Mouse (Mus musculus): ENCODE results near the gene Mrnip.
"Not testable (repeated sequence)": the region's sequence is repeated elsewhere in the genome, so short reads cannot be mapped to it uniquely, and the experiment has no call there.

Gene Mrnip

DNA sequence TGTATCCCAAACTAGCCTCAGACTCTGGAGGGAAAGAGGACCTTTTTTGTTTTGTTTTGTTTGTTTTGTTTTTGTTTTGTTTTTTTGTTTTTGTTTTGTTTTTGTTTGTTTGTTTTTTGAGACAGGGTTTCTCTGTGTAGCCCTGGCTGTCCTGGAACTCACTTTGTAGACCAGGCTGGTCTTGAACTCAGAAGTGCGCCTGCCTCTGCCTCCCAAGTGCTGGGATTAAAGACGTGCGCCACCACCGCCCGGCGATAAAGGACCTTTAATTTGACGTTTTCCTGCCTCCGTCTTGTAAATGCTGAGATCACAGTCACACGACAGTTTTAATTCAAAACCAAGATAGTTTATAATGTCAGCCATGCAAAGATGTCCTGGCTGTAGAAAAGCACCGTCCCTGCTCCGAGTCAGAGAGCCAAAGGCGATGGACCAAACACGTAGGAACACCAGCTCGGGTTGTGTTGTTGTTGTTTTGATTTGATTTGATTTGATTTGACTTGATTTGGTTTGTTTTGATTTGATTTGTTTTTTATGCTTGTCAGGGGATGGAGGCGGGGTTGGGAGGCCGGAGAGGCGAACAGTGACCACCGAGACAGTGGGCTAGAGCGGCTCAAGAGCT is at the start of gene Mrnip:
TSS of gene Mrnip (plus strand) at position 334 of the 619 bp plus-strand sequence.
- DNase-seq (ENCODE audit: low spot score in 2 of 2): not testable (repeated sequence)

DNA sequence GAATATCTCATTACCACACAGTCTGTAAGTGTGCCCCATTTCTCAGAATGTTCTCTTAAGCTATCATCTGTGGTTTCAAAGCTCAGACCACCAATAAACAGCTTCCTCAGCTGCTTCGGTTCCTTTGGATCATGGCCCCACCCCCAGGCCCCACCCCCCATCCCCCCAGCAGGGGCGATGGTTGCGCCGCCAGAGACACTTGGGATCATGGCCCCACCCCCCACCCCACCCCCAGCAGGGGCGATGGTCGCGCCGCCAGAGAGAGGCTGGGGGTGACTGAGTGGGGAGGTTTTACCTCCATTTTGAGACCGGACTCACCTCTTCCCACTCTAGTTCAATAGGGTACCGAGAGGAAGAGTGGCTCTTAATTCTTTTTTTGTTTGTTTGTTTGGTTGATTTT is 46.5 kb upstream of the Mrnip start:
- DNase-seq (ENCODE audit: low spot score in 2 of 2): no peak

DNA sequence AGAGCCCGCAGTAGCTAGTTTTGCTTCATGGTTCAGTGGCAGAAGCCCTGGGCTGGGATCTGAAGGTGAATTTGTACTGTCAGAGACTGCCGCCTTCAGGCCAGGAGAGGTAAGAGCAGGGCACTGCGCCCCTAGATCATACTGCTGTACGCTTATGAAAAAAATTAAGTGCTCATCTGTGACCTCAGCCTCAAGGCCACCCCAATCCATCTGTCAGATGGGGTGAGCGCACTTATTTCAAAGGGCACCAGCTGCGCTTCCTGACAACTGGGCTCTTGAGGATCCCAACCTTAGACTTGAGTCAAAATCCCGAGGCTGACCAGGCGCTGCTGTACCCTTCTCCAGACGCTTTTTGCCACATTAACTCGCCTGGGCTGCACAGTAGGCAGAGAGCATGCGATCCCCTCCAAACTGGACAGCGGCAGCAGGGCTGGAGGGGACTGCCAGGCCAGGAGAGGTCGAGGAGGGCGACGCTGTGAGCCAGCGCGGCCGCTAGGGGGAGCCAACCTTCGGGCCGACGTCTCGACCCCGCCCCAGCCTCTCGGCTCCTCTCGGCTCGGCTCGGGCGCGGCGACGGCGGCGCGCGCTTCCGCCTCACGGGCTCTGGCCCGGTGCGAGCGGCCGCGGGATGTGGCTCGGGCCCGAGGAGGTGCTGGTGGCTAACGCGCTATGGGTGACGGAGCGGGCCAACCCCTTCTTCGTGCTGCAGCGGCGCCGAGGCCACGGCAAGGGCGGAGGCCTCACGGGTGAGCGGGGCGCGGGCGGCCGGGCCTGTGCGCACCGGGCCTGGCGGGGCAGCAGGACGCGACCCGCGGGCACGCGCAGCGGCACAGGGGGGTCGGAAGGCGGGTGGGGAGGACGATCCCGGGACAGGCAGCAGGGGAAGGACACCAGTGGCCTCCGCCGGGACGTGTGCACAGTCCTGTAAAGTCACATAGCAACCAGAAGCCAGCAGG is 43.2 kb upstream of the Mrnip start, which contains the start of gene Tbc1d9b:
TSS of gene Tbc1d9b (plus strand) at position 586 of the 956 bp plus-strand sequence.
- peak; percentile 79 to 86 for DNase-seq (ENCODE audit: low spot score in 2 of 2)

DNA sequence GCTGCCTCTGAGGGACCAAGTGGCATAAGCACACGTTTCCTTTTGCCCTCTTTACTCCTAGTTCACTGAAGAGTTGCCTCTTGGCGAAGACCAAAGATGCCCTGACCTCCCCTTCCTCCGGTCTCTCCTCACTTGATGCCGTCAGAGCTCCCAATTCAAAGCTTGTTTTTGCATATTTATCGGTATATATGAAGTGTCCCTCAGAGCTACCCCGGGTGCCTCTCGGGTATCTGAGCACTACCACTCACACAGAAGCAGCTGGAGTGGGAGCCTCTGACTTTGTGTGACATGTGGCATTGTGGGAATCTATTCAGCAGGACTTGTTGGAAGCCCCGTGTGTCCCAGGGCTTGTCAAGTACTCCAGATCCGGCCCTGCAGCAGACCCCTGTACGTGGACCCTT is 42.4 kb upstream of the Mrnip start:
- no peak for DNase-seq (ENCODE audit: low spot score in 2 of 2)

DNA sequence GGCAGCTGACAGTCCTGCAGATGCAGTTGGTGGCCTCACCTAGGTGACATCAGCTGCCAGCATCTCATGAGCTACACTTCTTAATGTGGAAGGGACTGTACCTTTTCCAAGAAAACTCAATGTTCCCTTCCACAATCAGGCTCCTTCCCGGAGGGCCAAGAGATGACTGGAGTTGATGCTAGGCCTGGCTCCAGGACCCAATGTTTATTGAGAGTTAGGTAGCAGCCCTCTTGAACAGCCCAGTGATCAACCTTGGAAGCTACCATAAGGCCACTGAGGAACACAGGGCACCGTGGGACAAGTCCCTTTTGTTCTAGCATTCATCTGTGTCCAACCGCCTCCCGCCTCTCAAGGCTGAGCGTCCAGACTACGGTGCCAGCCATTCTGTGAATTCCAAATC is 42.0 kb upstream of the Mrnip start:
- DNase-seq (ENCODE audit: low spot score in 2 of 2): no peak

DNA sequence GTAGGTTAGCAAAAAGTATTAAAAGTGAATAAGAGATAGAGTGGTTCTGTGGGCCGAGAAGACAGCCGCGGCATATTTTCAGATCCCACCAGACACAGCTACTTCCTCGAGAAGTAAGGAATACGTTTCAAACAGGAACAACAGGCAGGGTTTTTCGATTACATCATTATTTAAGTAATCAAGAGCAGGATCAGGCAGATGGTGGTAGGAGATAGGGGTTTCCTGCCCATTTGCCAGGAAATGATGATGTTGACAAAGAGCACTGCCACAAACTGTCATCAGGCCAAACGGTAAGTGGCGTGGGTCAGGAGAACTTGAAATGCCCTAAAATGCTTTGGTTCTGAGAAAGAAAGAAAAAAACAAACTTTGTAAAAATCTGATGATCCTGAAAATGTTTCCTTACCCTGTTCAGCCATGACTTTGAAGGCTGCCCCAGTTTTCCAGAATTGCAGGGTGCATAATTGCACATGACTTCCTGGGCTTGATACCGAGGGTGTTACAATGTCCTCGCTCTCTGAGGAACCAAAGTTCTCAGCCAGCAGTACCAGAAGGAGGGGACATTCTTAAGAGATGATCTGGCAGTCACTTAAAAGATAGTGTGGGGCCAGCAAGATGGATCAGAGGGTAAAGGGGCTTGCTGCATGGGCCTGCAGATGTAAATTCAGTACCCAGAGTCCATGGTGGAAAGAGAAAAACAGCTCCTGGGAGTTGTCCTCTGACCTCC is 39.9 kb upstream of the Mrnip start:
- DNase-seq (ENCODE audit: low spot score in 2 of 2): no peak

DNA sequence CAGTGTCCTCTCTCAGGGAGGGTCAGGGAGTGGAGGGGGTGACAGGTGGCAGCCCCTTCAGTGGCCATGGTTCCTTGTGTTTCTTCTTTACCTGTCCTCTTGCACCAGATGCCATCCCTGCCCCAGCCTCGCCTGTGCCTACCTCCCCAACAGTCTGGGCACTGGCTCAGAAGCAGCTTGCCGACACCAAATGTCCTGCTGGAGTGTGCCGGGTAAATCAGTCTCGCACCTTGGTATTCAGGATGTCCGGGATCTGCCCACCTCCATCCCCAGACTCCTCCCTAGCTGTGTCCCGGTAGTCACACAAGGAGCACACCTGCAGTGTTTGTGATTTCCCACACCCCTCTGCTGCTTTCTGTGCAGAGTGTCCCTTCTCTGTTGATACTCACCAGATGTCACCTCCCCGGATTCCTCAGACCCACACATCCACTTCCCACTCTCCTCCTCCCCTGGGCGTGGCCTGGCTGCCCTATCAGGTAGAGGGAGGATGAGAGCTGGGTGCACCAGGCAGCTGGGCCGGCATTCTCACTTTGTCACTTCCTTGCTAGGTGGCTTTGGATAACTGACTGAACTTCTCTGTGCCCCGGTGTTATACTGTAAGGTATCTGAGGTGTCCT is 35.9 kb upstream of the Mrnip start:
- no peak for DNase-seq (ENCODE audit: low spot score in 2 of 2)

DNA sequence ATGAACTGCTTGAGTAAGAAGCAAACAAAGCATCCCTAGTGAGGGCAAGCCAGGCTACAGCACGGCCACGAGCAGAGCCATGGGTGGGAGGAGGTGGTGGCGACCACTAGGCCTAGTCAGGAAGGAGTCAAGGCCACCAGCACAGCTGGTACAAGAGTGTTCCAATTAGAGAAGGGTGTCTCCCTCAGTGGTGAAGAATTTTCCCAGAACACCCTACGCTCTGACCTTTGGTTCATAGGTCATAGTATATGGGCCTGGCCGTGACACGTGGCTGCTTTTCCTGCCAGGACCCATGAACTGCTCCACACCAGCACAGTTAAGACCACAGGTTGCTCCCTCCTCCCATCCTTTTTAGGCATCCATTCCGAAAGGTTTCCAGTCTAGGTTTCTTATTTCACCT is 34.7 kb upstream of the Mrnip start:
- DNase-seq (ENCODE audit: low spot score in 2 of 2): no peak

DNA sequence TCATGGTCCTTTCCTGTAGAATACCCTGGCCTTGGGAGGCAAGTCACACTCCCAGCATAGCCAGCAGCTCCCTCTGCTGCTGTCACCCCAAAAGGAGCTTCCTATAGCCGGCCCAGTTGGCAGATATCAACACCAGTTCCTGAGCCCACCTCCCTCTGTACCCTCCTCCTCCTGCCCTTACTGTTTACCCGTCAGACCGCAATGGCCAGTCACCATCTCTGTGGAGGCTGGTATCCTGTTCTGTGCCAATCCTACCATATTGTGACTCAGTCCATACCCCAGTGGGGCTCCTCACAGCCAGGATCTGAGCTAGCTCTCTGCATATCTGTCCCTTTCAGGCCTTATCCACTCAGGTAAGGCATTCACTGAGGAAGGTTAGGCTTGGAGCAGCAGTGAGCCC is 28.7 kb upstream of the Mrnip start:
- no peak for DNase-seq (ENCODE audit: low spot score in 2 of 2)

DNA sequence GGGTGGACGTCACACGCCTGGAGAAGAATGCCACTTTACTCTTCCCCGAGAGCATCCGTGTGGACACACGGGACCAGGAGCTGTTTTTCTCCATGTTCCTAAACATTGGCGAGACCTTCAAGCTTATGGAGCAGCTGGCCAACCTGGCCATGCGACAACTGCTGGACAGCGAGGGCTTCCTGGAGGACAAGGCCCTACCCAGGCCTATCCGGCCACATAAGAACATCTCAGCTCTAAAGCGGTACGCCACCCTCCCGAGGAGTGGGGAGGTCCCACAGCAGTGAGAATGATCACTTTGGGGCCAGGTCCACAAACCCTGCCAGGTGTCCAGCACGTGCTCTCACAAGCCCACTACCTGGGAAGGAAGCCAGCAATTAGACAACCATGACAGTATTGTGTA is 28.1 kb upstream of the Mrnip start:
- DNase-seq (ENCODE audit: low spot score in 2 of 2): no peak

DNA sequence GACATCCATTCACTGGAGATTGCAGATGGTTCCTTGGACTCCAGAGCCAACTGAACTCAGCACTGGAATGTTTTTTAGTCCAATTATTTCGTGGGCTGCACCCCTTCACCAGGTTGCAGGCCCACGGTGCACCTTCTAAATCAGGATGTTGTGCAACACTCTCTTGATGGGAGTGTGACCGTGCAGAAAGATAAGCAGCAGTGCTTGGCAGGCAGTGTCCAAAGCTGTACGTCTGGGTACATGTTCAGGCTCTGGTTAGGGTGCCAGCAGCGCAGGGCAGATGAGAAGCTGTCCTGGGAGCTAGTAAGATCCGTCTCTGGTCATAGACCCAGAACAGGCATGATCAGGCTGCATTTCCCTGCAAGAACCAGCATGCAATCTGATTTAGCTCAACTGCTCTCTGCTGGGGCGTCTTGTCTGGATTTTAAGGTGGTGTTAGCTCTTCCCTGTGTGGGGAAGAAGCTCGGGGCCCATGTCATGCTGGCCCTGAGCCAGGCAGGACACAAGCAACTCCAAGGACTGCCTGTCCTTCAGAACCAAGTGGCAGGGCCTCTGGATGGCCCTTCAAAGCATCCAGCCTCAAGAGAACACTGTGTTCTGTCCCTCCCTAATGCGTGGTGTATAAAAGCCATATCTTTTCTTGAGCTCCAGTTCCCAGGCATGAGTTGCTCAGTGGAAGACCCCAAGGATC is 26.8 kb upstream of the Mrnip start:
- no peak for DNase-seq (ENCODE audit: low spot score in 2 of 2)

DNA sequence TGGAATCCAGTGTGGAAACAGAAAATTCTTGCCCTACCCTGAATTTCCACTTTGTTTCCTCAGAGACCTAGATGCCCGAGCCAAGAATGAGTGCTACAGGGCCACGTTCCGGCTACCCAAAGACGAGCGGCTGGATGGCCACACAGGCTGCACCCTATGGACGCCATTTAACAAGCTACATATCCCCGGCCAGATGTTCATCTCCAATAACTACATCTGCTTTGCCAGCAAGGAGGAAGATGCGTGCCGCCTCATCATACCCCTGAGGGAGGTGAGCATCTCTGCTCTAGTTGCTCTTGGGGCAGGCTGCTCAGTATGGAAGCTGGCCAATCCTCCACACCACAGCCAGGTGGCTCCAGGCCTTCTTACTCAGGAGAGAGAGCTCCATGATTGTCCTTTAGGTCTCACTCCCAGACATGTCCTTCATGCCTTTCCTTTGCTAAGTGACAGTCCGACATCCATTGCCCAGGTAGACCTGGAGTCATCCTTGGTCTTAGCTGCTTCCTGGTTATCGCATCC is 26.2 kb upstream of the Mrnip start:
- DNase-seq (ENCODE audit: low spot score in 2 of 2): no peak

DNA sequence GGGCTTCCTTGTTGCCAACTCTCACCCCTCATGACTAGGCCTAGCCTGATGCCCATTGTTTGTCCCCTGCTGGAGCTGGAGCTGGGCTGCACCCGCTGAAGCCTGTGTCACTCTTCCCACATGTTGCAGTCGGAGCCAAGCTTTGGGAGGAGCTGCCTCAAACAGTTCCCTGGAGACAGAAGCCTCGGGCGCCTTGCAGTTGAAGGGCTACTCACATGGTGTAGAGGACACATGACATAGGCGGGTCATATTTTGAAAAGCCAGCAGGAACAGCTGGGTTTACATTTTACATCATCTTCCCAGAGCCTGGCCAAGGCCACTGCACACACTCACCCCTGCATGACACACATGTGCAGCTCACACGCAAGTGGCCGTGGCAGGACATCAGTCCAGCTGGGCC is 25.0 kb upstream of the Mrnip start:
- DNase-seq (ENCODE audit: low spot score in 2 of 2): peak in 1 of 2 experiments; percentile 33

DNA sequence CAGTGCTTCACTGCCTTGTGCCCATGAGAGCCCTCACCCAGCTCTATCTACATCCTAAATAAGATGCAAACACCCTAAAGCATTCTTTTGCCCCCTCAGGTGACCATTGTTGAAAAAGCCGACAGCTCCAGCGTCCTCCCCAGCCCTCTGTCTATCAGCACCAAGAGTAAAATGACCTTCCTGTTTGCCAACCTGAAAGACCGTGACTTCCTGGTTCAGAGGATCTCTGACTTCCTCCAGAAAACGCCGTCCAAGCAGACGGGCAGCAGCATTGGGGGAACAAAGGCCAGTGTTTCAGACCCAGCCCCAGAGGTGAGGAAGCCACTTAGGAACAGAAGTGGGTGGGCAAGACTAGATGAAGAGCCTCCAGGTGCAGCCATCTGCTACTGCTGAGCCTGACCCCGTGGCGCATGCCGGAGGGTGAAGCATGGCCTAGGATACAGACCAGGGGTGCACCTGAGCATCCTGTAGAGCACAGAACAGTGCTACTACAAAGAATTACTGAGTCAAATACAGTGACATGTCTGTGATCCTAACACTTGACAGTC is 24.6 kb upstream of the Mrnip start:
- no peak for DNase-seq (ENCODE audit: low spot score in 2 of 2)

DNA sequence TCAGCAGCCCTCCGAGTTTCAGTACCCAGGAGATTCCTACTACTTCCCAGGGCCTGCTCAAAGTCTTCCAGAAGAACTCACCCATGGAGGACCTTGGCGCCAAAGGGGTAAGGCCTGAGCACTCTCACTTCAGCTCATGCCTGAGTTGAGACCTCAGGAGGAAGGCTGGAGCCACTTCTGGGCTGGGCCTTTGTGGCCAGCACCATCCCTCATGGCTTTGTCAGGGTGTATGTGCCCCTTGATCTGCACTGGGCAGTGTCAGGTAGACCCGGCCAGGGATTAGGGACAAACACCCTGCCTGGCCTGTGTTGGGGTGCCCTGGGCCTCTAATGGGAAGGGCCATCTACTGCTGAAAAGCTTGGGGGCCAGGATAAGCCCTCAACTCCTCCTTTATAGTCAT is 22.9 kb upstream of the Mrnip start:
- DNase-seq (ENCODE audit: low spot score in 2 of 2): no peak

DNA sequence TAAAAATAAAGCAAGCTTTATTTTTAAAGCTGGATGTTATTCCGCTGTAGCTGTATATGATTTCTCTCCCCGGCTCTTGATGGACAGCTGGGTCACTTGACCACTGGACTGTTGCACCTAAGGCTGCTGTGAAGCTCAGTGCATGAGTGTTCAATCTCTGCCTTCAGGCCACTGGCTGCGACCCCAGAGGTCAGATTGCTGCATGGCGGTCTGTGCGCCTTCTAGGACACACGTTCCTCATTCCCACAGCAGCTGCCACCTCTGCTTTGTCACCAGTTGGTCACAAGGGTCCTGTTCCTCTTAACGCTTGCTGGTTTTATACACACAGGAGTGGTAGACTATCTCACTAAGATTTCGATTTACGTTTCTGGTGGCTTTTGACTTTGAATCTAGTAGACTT is 20.1 kb upstream of the Mrnip start:
- no peak for DNase-seq (ENCODE audit: low spot score in 2 of 2)

DNA sequence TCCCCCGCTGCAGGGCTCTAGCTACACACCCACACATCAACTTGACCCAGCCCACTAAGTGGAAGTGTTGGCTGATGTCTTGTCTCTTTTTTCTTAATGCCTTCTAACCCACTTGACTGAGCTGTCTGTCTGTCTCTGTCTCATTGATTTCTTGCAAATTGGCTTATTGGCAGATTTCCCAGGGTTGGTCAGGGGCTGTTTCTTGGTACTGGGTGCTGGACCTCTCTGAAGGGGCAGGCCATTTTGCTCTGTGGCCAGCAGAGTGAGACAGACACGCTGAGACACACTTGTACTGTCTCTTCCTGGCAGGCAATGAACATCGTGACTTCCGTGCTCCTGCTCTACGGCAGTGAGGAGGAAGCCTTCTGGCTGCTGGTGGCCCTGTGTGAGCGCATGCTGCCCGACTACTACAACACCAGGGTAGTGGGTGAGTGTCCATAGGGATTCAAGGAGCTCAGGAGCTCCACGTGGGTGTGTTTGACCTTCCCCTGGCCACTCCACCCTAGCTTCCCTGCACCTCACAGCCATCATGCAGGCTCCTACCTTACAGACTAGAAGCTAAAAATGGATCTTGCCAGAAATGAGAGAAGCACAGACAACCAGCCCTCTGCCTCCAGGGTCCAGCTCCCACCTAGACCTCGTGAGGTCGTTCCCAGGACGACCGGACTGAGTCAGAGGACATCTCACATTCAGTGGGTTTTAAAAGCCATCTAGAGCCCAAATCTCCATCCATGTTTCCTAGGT is 19.3 kb upstream of the Mrnip start:
- DNase-seq (ENCODE audit: low spot score in 2 of 2): no peak

DNA sequence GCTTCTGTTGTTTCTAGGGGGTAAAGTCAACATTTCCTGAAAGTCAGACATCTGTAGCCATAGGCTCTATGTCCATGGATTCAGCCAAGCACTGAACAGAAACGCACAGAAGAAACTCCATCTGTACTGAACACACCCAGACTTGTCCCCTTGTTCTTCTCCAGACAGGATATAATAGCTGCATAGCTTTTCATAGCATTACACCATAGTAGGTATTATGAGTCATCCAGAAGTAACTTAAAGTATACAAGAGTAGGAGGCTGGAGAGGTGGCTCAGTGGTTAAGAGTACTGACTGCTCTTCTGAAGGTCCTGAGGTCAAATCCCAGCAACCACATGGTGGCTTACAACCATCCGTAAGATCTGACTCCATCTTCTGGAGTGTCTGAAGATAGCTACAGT is 18.5 kb upstream of the Mrnip start:
- no peak for DNase-seq (ENCODE audit: low spot score in 2 of 2)

DNA sequence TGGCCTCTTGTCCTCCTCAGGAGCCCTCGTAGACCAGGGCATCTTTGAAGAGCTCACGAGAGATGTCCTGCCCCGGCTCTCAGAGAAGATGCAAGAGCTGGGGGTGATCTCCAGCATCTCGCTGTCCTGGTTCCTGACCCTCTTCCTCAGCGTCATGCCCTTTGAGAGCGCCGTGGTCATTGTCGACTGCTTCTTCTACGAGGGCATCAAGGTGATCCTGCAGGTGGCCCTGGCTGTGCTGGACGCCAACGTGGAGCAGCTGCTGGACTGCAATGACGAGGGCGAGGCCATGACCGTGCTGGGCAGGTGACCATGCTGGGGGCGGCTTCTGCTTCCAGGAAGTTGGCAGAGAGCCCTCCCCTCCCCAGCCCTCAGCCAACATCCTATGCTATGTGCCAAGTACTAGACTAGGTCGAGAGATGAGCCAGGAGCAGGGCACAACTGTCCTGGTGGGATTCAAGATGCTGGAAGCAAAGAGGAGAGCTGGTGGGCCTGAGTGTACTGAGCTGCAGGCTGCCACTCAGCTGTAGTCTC is 17.5 kb upstream of the Mrnip start:
- no peak for DNase-seq (ENCODE audit: low spot score in 2 of 2)

DNA sequence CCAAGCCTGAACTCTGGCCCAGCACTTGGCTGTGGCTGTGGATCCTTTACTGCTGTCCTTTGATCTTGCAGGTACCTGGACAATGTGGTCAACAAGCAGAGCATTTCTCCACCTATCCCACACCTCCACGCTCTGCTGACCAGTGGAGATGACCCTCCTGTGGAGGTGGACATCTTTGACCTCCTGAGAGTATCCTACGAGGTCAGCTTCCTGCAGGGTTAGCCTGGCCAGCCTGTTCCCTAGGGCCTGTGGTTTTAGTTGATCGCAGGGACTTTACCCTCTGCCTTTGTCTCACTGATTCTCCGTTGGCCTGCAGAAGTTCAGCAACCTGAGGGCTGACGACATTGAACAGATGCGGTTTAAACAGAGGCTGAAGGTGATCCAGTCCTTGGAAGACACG is 15.9 kb upstream of the Mrnip start:
- DNase-seq (ENCODE audit: low spot score in 2 of 2): no peak

Measured in urinary bladder, postnatal 36 days (tissue).